Mouse (Mus musculus): ENCODE measurements around the gene Tbkbp1. TPM values are rescaled to one million over a fixed set of nuclear protein-coding genes. Genes with fewer than 3 reads are reported as not detected.
"Not testable (repeated sequence)": the region's sequence is repeated elsewhere in the genome, so short reads cannot be mapped to it uniquely, and the experiment has no call there.

The Tbkbp1 gene
- polyA plus RNA-seq (2014; fragmentation: Nextera tagmentation; extraction: Ambion mirVana), result 5.8 and 5.9 TPM in 2 replicates

DNA sequence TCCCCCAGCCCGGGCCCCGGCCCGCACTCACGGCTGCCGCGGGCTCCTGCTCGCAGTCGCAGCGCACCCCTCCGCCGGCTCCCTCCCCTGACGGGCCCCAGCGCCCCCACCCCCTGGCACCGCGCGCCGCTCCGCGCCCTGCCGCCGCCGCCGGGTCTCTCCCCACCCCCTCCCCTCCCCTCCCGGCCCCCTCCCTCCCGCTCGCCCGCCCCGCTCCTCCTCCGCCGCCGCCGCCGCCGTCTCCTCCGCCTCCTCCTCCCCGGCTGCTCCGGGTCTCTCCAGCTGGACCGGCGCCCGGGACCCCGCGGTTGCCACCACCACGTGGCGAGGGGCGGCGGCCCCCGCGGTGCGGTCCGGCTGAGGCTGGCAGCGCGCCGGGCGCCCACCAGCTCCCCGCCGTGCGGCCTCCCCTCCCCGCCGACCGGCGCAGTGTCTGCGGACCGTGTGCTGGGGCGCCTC lies at the start of gene Tbkbp1:
Tbkbp1 (minus strand) TSS at position 153 of the 459 bp plus-strand sequence.
- H3K4me2 ChIP-seq (ENCODE audit: low read depth), result peak within 1 kb of the TSS; percentile 91
- ATAC-seq (ENCODE audit: insufficient read depth, low FRiP score, low TSS enrichment) (peak; percentile 42; the same call in 1 of the 2 replicates), DNase-seq (ENCODE audit: low spot score) (peak; percentile 62)
- 0% methylated on average over 22 of the region's 64 CpGs for WGBS
- peak within 1 kb of the TSS; percentile 83 for H3K4me3 ChIP-seq (ENCODE audit: low read depth, low read length)
- H3K4me1 ChIP-seq (ENCODE audit: control insufficient read depth, insufficient read depth, low read length), result peaks cover 29% of the 10 kb centered on the region
- no peaks in the 10 kb centered on the region; the same call in 1 of the 2 replicates for H3K36me3 ChIP-seq (ENCODE audit: control insufficient read depth, insufficient read depth, low read length)
- H3K9me3 ChIP-seq (ENCODE audit: control insufficient read depth, low read length), result no peaks in the 10 kb centered on the region
- H3K27ac ChIP-seq (ENCODE audit: low read depth, low read length), result peak within 1 kb of the TSS; percentile 94
- peaks cover 2% of the 10 kb centered on the region; the same call in 1 of the 2 replicates for H3K27me3 ChIP-seq (ENCODE audit: control insufficient read depth, insufficient read depth, low read length)
- H3K9ac ChIP-seq (ENCODE audit: low read length), result peak within 1 kb of the TSS; percentile 84

GRCm38 (mm10) chr11:97199519-97199918 lies 48.2 kb upstream of the Tbkbp1 start:
- no peak for ATAC-seq (ENCODE audit: insufficient read depth, low FRiP score, low TSS enrichment)
- WGBS, result 86% methylated on average over 6 of the region's 6 CpGs
- Histone ChIP-seq H3K9me3 (ENCODE audit: control insufficient read depth, low read length) (no peaks in the 10 kb centered on the region), H3K9ac (ENCODE audit: low read length) (no peak overlapping the region), H3K4me2 (ENCODE audit: low read depth) (no peak overlapping the region), H3K4me3 (ENCODE audit: low read depth, low read length) (no peak overlapping the region), H3K36me3 (ENCODE audit: control insufficient read depth, insufficient read depth, low read length) (no peaks in the 10 kb centered on the region), H3K4me1 (ENCODE audit: control insufficient read depth, insufficient read depth, low read length) (no peaks in the 10 kb centered on the region), H3K27me3 (ENCODE audit: control insufficient read depth, insufficient read depth, low read length) (no peaks in the 10 kb centered on the region), H3K27ac (ENCODE audit: low read depth, low read length) (no peak overlapping the region)
- no peak for DNase-seq (ENCODE audit: low spot score)

- no peak overlapping the region for H3K9ac ChIP-seq (ENCODE audit: low read length)
- no peak overlapping the region for H3K27ac ChIP-seq (ENCODE audit: low read depth, low read length)
- no peak overlapping the region for H3K4me2 ChIP-seq (ENCODE audit: low read depth)
- peak; percentile 55 for DNase-seq (ENCODE audit: low spot score)
- H3K4me3 ChIP-seq (ENCODE audit: low read depth, low read length), result no peak overlapping the region
- WGBS, result 17% methylated on average over 5 of the region's 5 CpGs
- H3K27me3 ChIP-seq (ENCODE audit: control insufficient read depth, insufficient read depth, low read length), result no peaks in the 10 kb centered on the region
- H3K4me1 ChIP-seq (ENCODE audit: control insufficient read depth, insufficient read depth, low read length), result no peaks in the 10 kb centered on the region
- ATAC-seq (ENCODE audit: insufficient read depth, low FRiP score, low TSS enrichment), result no peak
- H3K36me3 ChIP-seq (ENCODE audit: control insufficient read depth, insufficient read depth, low read length), result no peaks in the 10 kb centered on the region
- H3K9me3 ChIP-seq (ENCODE audit: control insufficient read depth, low read length), result no peaks in the 10 kb centered on the region
Observed at GRCm38 (mm10) chr11:97198601-97199000, 47.3 kb upstream of the Tbkbp1 start.

DNA sequence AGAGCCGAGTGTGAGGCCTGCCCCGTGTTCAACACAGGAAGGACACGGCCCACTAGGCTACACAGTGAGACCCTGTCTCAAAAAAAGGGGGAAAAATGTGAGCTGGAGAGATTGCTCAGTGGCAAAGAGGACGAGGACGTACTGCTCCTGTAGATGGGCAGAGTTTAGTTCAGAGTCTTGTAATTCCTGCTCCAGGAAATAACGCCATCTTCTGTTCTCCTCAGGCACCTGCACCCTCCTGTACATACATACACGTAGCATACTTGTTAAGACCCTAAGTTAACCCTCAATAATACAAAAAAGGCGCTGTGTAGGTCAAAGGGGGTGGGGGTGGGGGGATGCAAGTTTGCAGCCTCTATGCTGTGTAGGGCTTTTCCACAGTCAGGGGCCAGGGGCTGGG lies 45.7 kb upstream of the Tbkbp1 start:
- Histone ChIP-seq H3K27ac (ENCODE audit: low read depth, low read length) (no peak overlapping the region), H3K4me1 (ENCODE audit: control insufficient read depth, insufficient read depth, low read length) (no peaks in the 10 kb centered on the region), H3K36me3 (ENCODE audit: control insufficient read depth, insufficient read depth, low read length) (no peaks in the 10 kb centered on the region), H3K4me3 (ENCODE audit: low read depth, low read length) (no peak overlapping the region), H3K9ac (ENCODE audit: low read length) (no peak overlapping the region), H3K27me3 (ENCODE audit: control insufficient read depth, insufficient read depth, low read length) (no peaks in the 10 kb centered on the region), H3K4me2 (ENCODE audit: low read depth) (no peak overlapping the region), H3K9me3 (ENCODE audit: control insufficient read depth, low read length) (no peaks in the 10 kb centered on the region)
- ATAC-seq (ENCODE audit: insufficient read depth, low FRiP score, low TSS enrichment), result no peak
- 87% methylated on average over 8 of the region's 8 CpGs for WGBS
- DNase-seq (ENCODE audit: low spot score), result no peak

DNA sequence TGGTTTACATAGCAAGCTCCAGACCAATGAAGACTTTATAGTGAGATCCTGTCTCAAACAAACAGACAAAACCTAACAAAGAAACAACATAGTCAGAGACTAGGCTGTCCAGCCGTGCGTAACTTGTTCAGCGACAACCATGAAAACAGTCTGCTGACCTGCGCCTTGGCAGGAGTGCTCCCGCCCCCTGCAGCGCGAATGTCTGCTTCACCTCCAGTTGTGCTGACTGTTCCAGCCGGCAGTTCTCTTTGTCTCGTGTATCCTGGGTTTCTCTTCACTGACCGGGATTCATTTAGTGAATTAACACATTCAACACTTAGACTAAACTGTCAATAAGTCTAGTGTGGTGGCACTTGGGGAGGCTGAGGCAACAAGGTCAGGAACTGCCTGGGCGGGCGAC lies 45.2 kb upstream of the Tbkbp1 start:
- Histone ChIP-seq H3K4me1 (ENCODE audit: control insufficient read depth, insufficient read depth, low read length) (no peaks in the 10 kb centered on the region), H3K27ac (ENCODE audit: low read depth, low read length) (no peak overlapping the region), H3K9me3 (ENCODE audit: control insufficient read depth, low read length) (no peaks in the 10 kb centered on the region), H3K9ac (ENCODE audit: low read length) (no peak overlapping the region), H3K36me3 (ENCODE audit: control insufficient read depth, insufficient read depth, low read length) (no peaks in the 10 kb centered on the region), H3K4me3 (ENCODE audit: low read depth, low read length) (no peak overlapping the region), H3K27me3 (ENCODE audit: control insufficient read depth, insufficient read depth, low read length) (no peaks in the 10 kb centered on the region), H3K4me2 (ENCODE audit: low read depth) (no peak overlapping the region)
- DNase-seq (ENCODE audit: low spot score) (no peak), ATAC-seq (ENCODE audit: insufficient read depth, low FRiP score, low TSS enrichment) (no peak)
- 75% methylated on average over 12 of the region's 12 CpGs for WGBS

DNA sequence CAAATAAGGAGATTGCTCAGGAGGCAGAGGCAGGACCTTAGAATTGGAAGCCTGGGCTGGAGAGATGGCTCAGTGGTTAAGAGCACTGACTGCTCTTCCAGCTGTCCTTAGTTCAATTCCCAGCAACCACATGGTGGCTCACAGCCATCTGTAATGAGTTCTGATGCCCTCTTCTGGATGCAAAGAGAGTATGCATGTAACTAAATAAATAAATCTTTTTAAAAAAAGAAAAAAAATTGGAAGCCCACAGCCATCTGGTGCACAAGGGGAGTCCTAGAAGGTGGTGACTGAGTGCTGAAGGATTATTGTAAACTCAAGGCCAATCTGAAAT lies 41.3 kb upstream of the Tbkbp1 start:
- Histone ChIP-seq H3K4me3 (ENCODE audit: low read depth, low read length) (no peak overlapping the region), H3K27ac (ENCODE audit: low read depth, low read length) (no peak overlapping the region), H3K36me3 (ENCODE audit: control insufficient read depth, insufficient read depth, low read length) (no peaks in the 10 kb centered on the region), H3K4me1 (ENCODE audit: control insufficient read depth, insufficient read depth, low read length) (no peaks in the 10 kb centered on the region), H3K27me3 (ENCODE audit: control insufficient read depth, insufficient read depth, low read length) (no peaks in the 10 kb centered on the region), H3K9ac (ENCODE audit: low read length) (no peak overlapping the region), H3K9me3 (ENCODE audit: control insufficient read depth, low read length) (no peaks in the 10 kb centered on the region), H3K4me2 (ENCODE audit: low read depth) (no peak overlapping the region)
- ATAC-seq (ENCODE audit: insufficient read depth, low FRiP score, low TSS enrichment) (no peak), DNase-seq (ENCODE audit: low spot score) (no peak)

- Histone ChIP-seq H3K4me1 (ENCODE audit: control insufficient read depth, insufficient read depth, low read length) (no peaks in the 10 kb centered on the region), H3K9ac (ENCODE audit: low read length) (no peak overlapping the region), H3K4me2 (ENCODE audit: low read depth) (no peak overlapping the region), H3K27me3 (ENCODE audit: control insufficient read depth, insufficient read depth, low read length) (no peaks in the 10 kb centered on the region), H3K27ac (ENCODE audit: low read depth, low read length) (no peak overlapping the region), H3K36me3 (ENCODE audit: control insufficient read depth, insufficient read depth, low read length) (no peaks in the 10 kb centered on the region), H3K9me3 (ENCODE audit: control insufficient read depth, low read length) (no peaks in the 10 kb centered on the region), H3K4me3 (ENCODE audit: low read depth, low read length) (no peak overlapping the region)
- ATAC-seq (ENCODE audit: insufficient read depth, low FRiP score, low TSS enrichment) (no peak), DNase-seq (ENCODE audit: low spot score) (no peak)
- WGBS, result 77% methylated on average over 6 of the region's 6 CpGs
Observed at GRCm38 (mm10) chr11:97191915-97192620, 40.8 kb upstream of the Tbkbp1 start.

DNA sequence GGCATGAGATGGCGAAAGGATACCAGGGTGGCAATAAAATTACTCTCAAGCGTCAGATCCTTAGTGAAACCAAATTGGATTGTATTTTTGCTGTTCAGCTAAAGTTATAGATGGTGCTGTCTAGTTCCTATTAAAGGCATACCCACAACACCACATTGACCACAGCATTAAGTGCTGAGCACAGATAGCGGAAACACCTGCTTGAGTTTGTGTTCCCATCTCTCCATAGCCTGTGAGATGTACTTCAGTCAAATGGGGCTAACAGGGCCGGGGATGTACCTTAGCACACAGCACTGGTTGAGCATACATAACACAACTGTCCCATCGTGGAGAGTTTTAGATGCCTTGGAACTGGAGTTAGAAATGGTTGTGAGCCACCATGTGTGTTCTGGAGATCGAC lies 39.7 kb upstream of the Tbkbp1 start:
- Histone ChIP-seq H3K4me3 (ENCODE audit: low read depth, low read length) (no peak overlapping the region), H3K9ac (ENCODE audit: low read length) (no peak overlapping the region), H3K27me3 (ENCODE audit: control insufficient read depth, insufficient read depth, low read length) (no peaks in the 10 kb centered on the region), H3K36me3 (ENCODE audit: control insufficient read depth, insufficient read depth, low read length) (no peaks in the 10 kb centered on the region), H3K27ac (ENCODE audit: low read depth, low read length) (no peak overlapping the region), H3K4me2 (ENCODE audit: low read depth) (no peak overlapping the region), H3K4me1 (ENCODE audit: control insufficient read depth, insufficient read depth, low read length) (peaks cover 6% of the 10 kb centered on the region), H3K9me3 (ENCODE audit: control insufficient read depth, low read length) (no peaks in the 10 kb centered on the region)
- WGBS, result 88% methylated on average over 6 of the region's 6 CpGs
- ATAC-seq (ENCODE audit: insufficient read depth, low FRiP score, low TSS enrichment) (no peak), DNase-seq (ENCODE audit: low spot score) (no peak)

- not testable (repeated sequence) for H3K4me3 ChIP-seq (ENCODE audit: low read depth, low read length); H3K9me3 ChIP-seq (ENCODE audit: control insufficient read depth, low read length); DNase-seq (ENCODE audit: low spot score); H3K27me3 ChIP-seq (ENCODE audit: control insufficient read depth, insufficient read depth, low read length); H3K9ac ChIP-seq (ENCODE audit: low read length); H3K36me3 ChIP-seq (ENCODE audit: control insufficient read depth, insufficient read depth, low read length); ATAC-seq (ENCODE audit: insufficient read depth, low FRiP score, low TSS enrichment); H3K27ac ChIP-seq (ENCODE audit: low read depth, low read length); H3K4me2 ChIP-seq (ENCODE audit: low read depth); H3K4me1 ChIP-seq (ENCODE audit: control insufficient read depth, insufficient read depth, low read length)
- WGBS, result 94% methylated on average over 6 of the region's 6 CpGs
Observed at GRCm38 (mm10) chr11:97189645-97190044, 38.4 kb upstream of the Tbkbp1 start.

All from neural tube, embryonic 11.5 days (tissue).